Mouse (Mus musculus) embryonic facial prominence, embryonic 12.5 days (tissue): ENCODE measurements around the gene Ntm. TPM values are rescaled to one million over a fixed set of nuclear protein-coding genes. Genes with fewer than 3 reads are reported as not detected.

Experiments
- ATAC-seq: fragments of 200-750 bp; cut with Nextera tagmentation; 2 replicates; pipeline ENCODE4 v1.8.0; 2017; ENCODE audit not compliant: insufficient number of reproducible peaks, insufficient read depth, low FRiP score, low TSS enrichment
- H3K27ac ChIP-seq: fragments of 300-500 bp; sonication (generic); 2 replicates; pipeline ENCODE4 v1.5.1; 2016; ENCODE audit warnings: mild to moderate bottlenecking
- H3K27me3 ChIP-seq: fragments of 300-500 bp; sonication (generic); 2 replicates; pipeline ENCODE4 v1.6.1; 2016; ENCODE audit warnings: mild to moderate bottlenecking, moderate library complexity
- H3K36me3 ChIP-seq: fragments of 300-500 bp; sonication (generic); 2 replicates; pipeline ENCODE4 v1.6.1; 2016; ENCODE audit warnings: mild to moderate bottlenecking
- H3K4me1 ChIP-seq: fragments of 300-500 bp; sonication (generic); 2 replicates; pipeline ENCODE4 v1.6.1; 2016
- H3K4me2 ChIP-seq: fragments of 300-500 bp; sonication (generic); replicated peaks from 2 replicates; pipeline ENCODE4 v1.6.1; 2016; ENCODE audit warnings: mild to moderate bottlenecking, moderate library complexity
- H3K4me3 ChIP-seq: fragments of 300-500 bp; sonication (generic); 2 replicates; pipeline ENCODE4 v1.5.1; 2016; ENCODE audit warnings: mild to moderate bottlenecking
- H3K9ac ChIP-seq: fragments of 300-500 bp; sonication (generic); 2 replicates; pipeline ENCODE4 v1.6.1; 2016; ENCODE audit warnings: mild to moderate bottlenecking, moderate library complexity
- H3K9me3 ChIP-seq: fragments of 300-500 bp; sonication (generic); 2 replicates; pipeline ENCODE4 v1.6.1; 2016; ENCODE audit warnings: mild to moderate bottlenecking, moderate library complexity
- WGBS: fragments of 180-500 bp; shearing (Covaris S2); methylation state at CpG from one replicate; pipeline ENCODE4 v1.1.7; 2016; 5-methylcytosine and 5-hydroxymethylcytosine counted together
- polyA plus RNA-seq: library from polyadenylated mRNA; unstranded; fragments of >200 nt; fragmentation: Nextera tagmentation; extraction: Ambion mirVana; gene quantifications from 2 replicates; pipeline ENCODE4 v1.2.1, GENCODE M21; 2016

The Ntm gene
- polyA plus RNA-seq, 1 experiment from 2014 or later, result 23.0 TPM

DNA sequence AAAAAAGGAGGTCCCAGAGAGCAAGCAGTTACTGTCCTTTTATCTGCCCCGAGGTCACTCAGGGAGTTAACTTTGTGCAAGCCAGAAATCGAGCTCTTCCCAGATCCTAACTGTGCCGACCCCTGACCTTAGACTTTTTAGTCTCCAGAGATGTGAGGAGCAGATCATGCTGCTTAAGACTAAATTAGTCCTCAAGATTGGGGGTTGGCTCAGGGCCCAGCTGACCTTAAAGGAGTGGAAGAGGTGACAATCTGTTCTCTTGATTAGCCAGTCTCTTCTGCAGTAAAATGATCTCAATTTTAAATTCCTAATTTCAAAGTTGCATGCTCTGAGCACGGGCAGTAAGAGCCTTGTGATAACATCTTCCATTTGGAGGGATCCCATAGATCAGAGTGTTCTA is 193.6 kb downstream of the Ntm start:
- no peaks in the 10 kb centered on the region for H3K27me3 ChIP-seq
- H3K9ac ChIP-seq, result no peak overlapping the region
- H3K27ac ChIP-seq, result no peak overlapping the region
- H3K4me1 ChIP-seq, result 0 out of 2 replicates have a peak, but pooled peaks cover 2% of the 10 kb centered on the region
- no peaks in the 10 kb centered on the region for H3K36me3 ChIP-seq
- ATAC-seq, result no peak
- no peaks in the 10 kb centered on the region for H3K9me3 ChIP-seq
- no peak overlapping the region for H3K4me3 ChIP-seq
- no peak overlapping the region for H3K4me2 ChIP-seq
- 22% methylated on average over 4 of the region's 4 CpGs for WGBS

DNA sequence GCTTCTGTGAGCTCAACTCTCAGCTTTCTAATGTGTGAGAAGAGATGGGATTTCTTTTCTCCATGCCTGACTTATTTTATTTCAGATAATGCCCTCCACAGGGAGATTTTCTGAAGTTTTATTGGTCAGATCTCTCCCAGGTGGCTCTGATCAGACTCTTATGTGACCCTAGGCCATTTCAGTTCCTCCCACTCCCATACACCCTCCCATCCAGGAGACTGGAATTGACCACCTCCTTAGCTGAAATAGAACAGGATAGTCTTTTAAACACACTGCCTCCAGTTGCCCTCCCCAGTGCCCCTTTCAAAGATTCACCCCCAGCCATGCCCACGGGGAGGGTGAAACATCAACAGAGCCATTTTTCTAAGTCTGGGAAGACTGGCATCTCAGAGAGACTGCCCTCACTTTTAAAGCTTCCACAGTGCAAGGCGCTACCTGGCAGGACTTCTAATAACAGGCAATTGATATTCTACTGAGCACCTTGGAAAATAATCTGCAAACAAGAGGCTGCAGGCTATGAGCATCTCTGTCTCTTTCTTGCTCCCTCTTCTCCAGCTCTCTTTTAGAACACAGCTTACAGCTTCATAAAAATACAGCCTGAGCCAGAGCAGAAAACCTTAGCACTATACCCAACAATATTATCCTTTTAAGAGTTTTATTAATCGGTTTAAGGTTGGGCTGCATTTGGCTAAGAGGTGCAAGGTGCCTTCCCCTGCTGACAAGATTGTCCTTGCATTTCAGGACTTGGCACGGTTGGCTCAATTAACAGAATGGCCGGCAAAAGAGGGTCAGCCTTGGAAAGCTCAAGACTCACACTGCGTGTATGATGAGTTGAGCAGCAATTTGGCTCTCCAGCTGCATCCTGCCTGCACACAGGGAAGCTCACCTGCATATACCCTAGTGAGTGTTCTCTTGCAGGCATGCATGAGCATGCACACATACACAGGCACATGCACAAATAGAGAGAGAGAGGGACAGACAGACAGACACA is 196.7 kb downstream of the Ntm start:
- no peak for ATAC-seq
- Histone ChIP-seq H3K4me3 (no peak overlapping the region), H3K4me1 (0 out of 2 replicates have a peak, but pooled peaks cover 2% of the 10 kb centered on the region), H3K4me2 (no peak overlapping the region), H3K9ac (no peak overlapping the region), H3K27me3 (no peaks in the 10 kb centered on the region), H3K9me3 (no peaks in the 10 kb centered on the region), H3K36me3 (no peaks in the 10 kb centered on the region), H3K27ac (no peak overlapping the region)
- 66% methylated on average over 6 of the region's 6 CpGs for WGBS

DNA sequence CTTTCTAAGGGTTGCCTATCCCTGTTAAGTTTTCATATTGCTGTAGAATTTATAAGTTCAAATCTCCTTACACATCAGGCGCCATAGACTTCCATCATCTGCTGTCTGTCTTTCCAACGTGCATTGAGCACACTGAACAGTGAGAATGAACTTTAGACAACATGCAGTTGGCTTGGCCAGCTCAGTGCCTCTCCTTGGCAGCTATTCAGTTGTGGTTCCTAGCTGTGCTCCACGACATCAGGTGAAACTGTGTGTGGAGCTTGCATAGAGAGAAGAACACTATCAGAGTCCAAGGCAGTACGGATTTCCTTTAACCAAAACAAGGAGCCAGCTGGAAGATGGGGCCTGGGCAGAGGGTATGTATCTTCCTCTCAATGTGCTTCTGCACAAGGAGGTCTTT is 199.6 kb downstream of the Ntm start:
- Histone ChIP-seq H3K4me1 (0 out of 2 replicates have a peak, but pooled peaks cover 2% of the 10 kb centered on the region), H3K27me3 (no peaks in the 10 kb centered on the region), H3K27ac (no peak overlapping the region), H3K9ac (no peak overlapping the region), H3K9me3 (no peaks in the 10 kb centered on the region), H3K4me3 (no peak overlapping the region), H3K36me3 (no peaks in the 10 kb centered on the region), H3K4me2 (no peak overlapping the region)
- no peak for ATAC-seq
- WGBS, result 86% methylated on average over 4 of the region's 4 CpGs

DNA sequence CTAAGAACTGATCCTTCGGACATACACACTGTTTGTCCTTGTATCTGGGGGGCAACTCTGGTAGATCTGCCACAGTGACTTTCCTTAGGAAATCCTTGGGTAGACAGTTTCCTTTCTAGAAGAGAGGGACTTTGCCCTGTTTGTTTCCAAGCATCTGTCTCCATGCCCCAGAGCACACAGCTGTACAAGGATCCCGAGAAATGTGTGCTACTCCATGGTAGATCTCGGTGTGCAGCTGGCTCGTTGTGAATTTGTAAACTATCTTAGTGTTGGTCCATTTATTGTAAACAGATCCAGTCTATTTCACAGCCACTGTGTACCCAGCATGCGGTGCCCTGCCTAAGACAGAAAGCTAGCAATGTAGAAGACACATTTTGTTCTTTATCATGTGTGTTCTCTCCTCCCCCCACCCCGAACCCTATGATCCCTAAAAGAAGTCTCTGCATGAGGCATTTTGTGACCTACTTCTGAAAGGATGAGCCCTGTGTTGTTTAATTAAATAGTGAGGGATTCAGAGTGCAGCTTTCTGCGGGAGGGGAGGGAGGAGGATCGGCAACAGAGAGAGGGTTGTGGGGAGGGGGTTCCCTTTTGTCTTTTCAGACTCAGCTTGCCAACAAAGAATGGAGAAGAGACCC is 200.9 kb downstream of the Ntm start:
- WGBS, result 41% methylated on average over 8 of the region's 8 CpGs
- no peak overlapping the region for H3K4me3 ChIP-seq
- H3K36me3 ChIP-seq, result no peaks in the 10 kb centered on the region
- H3K9me3 ChIP-seq, result no peaks in the 10 kb centered on the region
- H3K4me2 ChIP-seq, result no peak overlapping the region
- no peak overlapping the region for H3K27ac ChIP-seq
- 0 out of 2 replicates have a peak, but pooled peaks cover 2% of the 10 kb centered on the region for H3K4me1 ChIP-seq
- no peak overlapping the region for H3K9ac ChIP-seq
- no peaks in the 10 kb centered on the region for H3K27me3 ChIP-seq
- no peak for ATAC-seq

DNA sequence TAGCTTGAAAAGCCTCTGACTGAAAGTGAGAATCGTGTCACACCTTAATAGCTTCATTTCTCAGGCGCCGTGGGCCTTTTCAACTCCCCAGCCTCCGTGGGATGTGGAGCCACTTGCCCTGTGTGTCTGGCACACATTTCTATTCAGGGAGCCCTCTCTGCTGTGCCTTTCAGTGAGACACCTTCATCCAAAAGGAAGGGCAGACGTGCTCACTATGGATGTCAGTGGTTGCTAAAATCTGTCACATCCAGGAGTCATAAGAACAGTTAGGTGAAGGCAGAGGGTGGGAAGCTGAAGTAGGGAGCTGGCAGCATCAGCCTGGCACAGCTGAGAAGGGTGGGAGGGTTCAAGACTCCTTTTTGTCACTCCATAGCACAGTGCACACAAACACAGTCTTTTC is 201.4 kb downstream of the Ntm start:
- Histone ChIP-seq H3K4me2 (no peak overlapping the region), H3K27me3 (no peaks in the 10 kb centered on the region), H3K4me1 (0 out of 2 replicates have a peak, but pooled peaks cover 2% of the 10 kb centered on the region), H3K27ac (no peak overlapping the region), H3K36me3 (no peaks in the 10 kb centered on the region), H3K9me3 (no peaks in the 10 kb centered on the region), H3K9ac (no peak overlapping the region), H3K4me3 (no peak overlapping the region)
- no peak for ATAC-seq
- 89% methylated on average over 5 of the region's 5 CpGs for WGBS

DNA sequence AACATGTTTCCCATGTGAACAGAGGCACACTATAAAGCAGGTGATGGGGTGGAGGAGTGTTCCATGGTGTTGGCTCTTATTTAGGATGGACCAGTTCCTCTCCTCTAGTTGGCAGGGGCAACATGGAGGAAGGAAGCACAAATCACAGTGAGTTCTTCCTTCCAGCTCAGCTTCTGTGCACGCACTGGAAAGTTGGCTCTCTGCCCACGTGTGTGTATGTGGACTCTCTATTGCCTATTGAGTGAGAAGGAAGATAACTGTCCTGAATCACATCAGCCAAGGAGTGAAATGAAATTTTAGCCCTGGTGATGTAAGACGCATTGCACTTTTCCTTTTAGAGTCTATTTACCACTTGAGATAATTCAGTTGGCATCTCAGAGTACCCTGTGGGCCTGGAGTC is 203.0 kb downstream of the Ntm start:
- H3K9me3 ChIP-seq, result no peaks in the 10 kb centered on the region
- WGBS, result 84% methylated on average over 3 of the region's 3 CpGs
- ATAC-seq, result no peak
- H3K27ac ChIP-seq, result no peak overlapping the region
- no peaks in the 10 kb centered on the region for H3K4me1 ChIP-seq
- H3K4me2 ChIP-seq, result no peak overlapping the region
- H3K9ac ChIP-seq, result no peak overlapping the region
- H3K27me3 ChIP-seq, result no peaks in the 10 kb centered on the region
- H3K4me3 ChIP-seq, result no peak overlapping the region
- no peaks in the 10 kb centered on the region for H3K36me3 ChIP-seq

DNA sequence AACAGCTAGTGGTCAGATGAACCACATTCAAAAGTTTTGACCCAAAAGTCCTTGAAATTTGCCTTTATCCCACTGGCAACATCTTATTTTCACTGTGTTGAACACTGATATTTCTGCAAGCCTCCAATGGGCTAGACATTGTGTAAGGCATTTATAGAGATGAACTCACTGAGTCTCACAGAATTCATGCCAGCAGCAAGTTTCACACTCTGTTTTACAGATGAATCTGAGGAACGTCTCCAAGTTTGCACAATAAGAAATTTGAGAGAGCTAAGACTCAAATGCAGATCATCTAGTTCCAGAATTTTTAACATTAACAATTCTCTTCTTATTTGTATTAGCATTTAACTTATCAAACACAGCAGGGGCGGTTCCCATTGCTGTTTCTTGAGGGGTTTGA is 203.9 kb downstream of the Ntm start:
- no peaks in the 10 kb centered on the region for H3K27me3 ChIP-seq
- H3K36me3 ChIP-seq, result no peaks in the 10 kb centered on the region
- ATAC-seq, result no peak
- no peak overlapping the region for H3K4me2 ChIP-seq
- no peaks in the 10 kb centered on the region for H3K4me1 ChIP-seq
- H3K9me3 ChIP-seq, result no peaks in the 10 kb centered on the region
- no peak overlapping the region for H3K9ac ChIP-seq
- no peak overlapping the region for H3K27ac ChIP-seq
- WGBS, result 88% methylated on average over 2 of the region's 2 CpGs
- no peak overlapping the region for H3K4me3 ChIP-seq

DNA sequence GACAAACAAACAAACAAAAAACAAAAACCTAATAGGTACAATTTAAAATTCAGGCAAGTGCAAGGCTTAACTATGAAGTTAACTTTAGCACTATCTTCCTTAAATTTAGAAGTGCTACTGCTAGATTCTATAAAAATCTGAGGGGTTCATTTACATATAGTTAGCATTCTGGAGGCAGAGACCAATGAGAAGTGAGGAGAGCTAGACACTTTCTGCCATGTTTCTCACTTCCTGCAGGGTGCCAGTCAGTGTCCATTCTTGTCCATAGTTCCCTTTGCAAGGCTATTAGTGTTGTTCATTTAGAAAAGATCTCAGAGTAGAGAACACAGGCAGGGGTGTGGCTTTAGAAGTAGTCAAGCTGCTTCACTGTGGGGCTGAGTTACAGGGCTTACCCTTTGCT is 208.6 kb downstream of the Ntm start:
- no peaks in the 10 kb centered on the region for H3K27me3 ChIP-seq
- H3K4me3 ChIP-seq, result no peak overlapping the region
- H3K9me3 ChIP-seq, result no peaks in the 10 kb centered on the region
- no peak for ATAC-seq
- H3K9ac ChIP-seq, result no peak overlapping the region
- H3K36me3 ChIP-seq, result no peaks in the 10 kb centered on the region
- H3K4me1 ChIP-seq, result peaks cover 9% of the 10 kb centered on the region; the same call in 1 of the 2 replicates
- H3K4me2 ChIP-seq, result no peak overlapping the region
- no peak overlapping the region for H3K27ac ChIP-seq

DNA sequence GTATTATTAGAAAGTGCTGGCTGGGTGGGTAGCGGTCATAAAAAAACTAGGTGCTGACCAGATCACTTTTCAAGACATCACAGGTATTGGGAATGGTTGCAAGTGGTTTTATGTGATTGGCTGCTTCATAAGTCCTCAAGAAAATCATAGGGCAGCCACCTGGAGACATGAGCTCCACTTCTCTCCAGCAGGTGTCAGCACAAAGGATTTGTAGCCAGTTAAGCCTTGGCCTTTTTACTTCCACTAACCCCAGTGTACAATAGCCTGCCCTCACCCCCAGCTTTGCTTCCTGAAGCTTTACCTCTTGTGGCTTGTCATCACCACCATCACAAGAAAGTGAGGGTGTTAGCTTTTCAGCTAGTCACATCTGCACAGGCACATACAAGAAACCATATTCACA is 211.5 kb downstream of the Ntm start:
- H3K4me2 ChIP-seq, result no peak overlapping the region
- H3K4me1 ChIP-seq, result peaks cover 9% of the 10 kb centered on the region; the same call in 1 of the 2 replicates
- no peak overlapping the region for H3K4me3 ChIP-seq
- H3K36me3 ChIP-seq, result no peaks in the 10 kb centered on the region
- H3K27ac ChIP-seq, result no peak overlapping the region
- 43% methylated on average over 1 of the region's 1 CpGs for WGBS
- ATAC-seq, result no peak
- H3K27me3 ChIP-seq, result no peaks in the 10 kb centered on the region
- no peaks in the 10 kb centered on the region for H3K9me3 ChIP-seq
- no peak overlapping the region for H3K9ac ChIP-seq

DNA sequence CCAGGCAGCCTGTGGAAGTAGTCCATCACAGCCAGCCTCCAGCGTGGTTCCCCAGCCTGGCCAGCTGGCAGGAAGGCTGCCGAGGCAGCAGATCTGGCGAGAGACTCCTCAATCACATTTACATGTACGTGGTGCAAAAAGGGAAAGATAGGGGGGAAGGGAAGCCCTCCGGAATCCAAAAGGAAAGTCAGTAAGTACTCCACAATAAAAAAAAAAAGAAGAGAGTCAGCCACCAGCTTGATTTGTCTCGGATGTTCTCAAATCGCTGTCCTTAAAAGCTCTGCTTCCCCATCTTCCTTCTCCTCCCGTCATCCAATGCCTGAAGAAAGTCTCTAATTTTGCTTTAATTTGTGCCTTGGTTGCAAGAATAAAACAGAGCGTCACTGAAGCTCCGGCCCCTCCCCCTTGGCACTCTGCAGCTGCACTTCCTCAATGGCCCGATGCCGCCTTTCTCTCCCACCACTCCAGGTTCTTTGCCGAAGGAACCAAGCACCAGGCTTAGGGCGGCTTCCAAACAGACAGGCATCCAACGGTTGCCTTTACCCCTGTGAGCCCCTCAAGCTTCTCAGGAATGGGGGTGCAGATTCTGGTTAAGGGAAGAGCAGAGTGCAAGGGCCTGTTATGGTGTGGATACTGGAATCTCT is 212.4 kb downstream of the Ntm start:
- Histone ChIP-seq H3K4me3 (peak overlapping the region; percentile 12), H3K4me2 (peak overlapping the region; percentile 40), H3K4me1 (peaks cover 9% of the 10 kb centered on the region; the same call in 1 of the 2 replicates), H3K27me3 (no peaks in the 10 kb centered on the region), H3K27ac (no peak overlapping the region), H3K9ac (no peak overlapping the region), H3K9me3 (no peaks in the 10 kb centered on the region), H3K36me3 (no peaks in the 10 kb centered on the region)
- ATAC-seq, result no peak
- WGBS, result 26% methylated on average over 15 of the region's 15 CpGs

DNA sequence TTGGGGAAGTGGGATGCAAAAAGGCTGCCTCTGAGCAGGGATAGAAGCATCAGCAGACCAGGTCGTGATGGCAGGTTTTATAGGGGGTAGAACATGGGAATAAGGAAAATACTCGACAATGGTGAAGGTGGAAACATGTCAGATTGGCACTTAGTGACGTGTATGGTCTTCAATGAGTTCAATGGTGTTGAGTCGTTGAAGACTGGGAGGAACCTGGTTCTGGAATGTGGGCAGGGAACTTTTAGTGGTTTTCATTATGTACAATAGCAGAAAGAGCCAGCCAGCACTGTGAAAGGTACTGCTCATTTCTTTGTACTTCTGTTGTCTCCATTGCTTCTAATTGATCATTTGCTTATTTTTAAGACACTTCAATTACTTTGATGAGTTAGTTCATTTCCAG is 214.9 kb downstream of the Ntm start:
- Histone ChIP-seq H3K4me2 (no peak overlapping the region), H3K9ac (no peak overlapping the region), H3K36me3 (no peaks in the 10 kb centered on the region), H3K9me3 (no peaks in the 10 kb centered on the region), H3K27ac (no peak overlapping the region), H3K4me1 (peaks cover 9% of the 10 kb centered on the region; the same call in 1 of the 2 replicates), H3K4me3 (no peak overlapping the region), H3K27me3 (no peaks in the 10 kb centered on the region)
- ATAC-seq, result no peak
- WGBS, result 79% methylated on average over 4 of the region's 4 CpGs
